Mouse (Mus musculus) ES-Bruce4 (cell line): ENCODE measurements around the gene Lnx2.

Source experiments
- CTCF ChIP-seq: IDR thresholded peaks from one replicate; pipeline ENCODE4 v1.8.1; 2011; ENCODE audit warnings: low read depth, low read length
- EP300 ChIP-seq: IDR thresholded peaks from 2 replicates; pipeline ENCODE4 v1.6.1; 2011; ENCODE audit warnings: low read depth, low read length; ENCODE audit not compliant: insufficient read depth
- POLR2A ChIP-seq: IDR thresholded peaks from one replicate; pipeline ENCODE4 v1.8.1; 2011; ENCODE audit warnings: low read length; ENCODE audit not compliant: insufficient read depth

DNA sequence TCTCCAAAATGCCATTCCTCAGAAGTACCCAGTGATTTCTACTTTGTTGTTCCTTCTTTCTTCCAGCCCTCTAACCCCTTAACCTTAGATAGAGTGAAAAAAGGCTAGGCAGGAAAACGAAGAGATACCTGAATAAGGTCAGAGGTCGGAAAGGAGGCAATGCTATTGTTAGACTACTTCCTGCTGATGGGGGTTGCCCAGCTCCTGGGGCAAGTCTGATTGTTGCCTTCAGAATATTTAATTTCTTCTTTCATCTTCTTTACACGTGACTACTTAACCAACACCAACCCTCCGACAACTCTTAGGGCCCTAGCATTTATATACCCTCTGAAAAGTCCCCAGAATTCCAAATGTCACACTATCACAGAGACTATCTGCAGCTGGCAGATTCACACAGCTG is 10.3 kb downstream of the Lnx2 start:
- no peak for TF ChIP-seq CTCF
- no peak for TF ChIP-seq POLR2A
- TF ChIP-seq EP300: peak; percentile 66; the same call in 1 of the 2 replicates
